Mouse (Mus musculus): ENCODE data around the gene Fhdc1. TPM values are rescaled to one million over a fixed set of nuclear protein-coding genes. Genes with fewer than 3 reads are reported as not detected.

The Fhdc1 gene
- 1 to 10 TPM; 3.6 to 4.6 TPM for total RNA-seq (2021)
- long read RNA-seq, experiment 1, full-length matches to known transcripts: 2 of 4 reads
- long read RNA-seq, experiment 1, partial matches to known transcripts: 0 of 4 reads
- long read RNA-seq, experiment 1, other reads (novel, unspliced or antisense): 2 of 4 reads
- long read RNA-seq, experiment 2, full-length matches to known transcripts: 2 of 3 reads
- long read RNA-seq, experiment 2, partial matches to known transcripts: 0 of 3 reads
- long read RNA-seq, experiment 2, other reads (novel, unspliced or antisense): 1 of 3 reads

DNA sequence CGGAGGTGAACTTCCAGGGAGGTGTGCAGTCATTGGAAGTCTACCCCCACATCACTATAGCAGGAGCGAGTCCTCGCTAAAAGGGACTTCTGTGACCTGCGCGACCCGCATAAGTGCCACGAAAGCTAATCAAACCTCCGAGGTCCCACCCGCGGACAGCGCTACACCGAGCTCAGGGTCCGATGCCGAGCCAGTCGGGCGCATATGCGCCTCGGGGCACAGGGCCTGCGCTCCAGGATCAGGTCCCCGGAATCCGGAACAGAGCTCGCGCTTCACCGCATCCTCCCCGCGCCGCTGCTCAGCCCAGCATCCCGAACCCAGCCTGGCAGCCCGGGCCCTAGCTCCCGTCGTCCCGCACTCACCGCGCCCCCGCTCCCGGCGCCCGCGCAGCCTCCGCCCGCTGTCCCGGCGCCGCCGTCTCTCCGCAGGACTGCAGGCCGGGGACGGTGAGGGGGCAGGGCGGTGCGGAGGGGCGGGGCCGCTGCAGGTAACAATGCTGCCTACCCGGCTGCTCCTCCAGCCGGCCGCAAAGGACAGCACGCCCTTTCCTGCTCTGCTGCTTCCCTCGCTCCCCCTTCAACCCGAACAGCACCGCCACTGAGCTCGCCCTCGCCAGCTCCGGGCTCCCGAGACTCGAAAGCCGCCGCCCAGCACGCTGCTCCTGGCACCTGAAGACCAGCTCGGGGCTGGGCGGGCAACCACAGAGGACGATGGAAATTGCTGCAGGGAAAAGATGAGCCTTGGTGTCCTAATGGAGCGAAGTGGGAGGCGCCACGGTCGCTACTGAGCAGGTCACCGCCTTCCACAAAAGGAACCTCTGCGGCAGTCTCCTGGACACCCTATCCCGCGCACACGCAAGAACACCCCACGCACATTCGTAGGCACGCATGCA lies at the start of gene Fhdc1:
Gene Fhdc1, minus strand, starts transcription at position 424 of the 892 bp plus-strand sequence.
- peak; percentile 47 to 61 for DNase-seq (ENCODE audit: low spot score in 2 of 2)

DNA sequence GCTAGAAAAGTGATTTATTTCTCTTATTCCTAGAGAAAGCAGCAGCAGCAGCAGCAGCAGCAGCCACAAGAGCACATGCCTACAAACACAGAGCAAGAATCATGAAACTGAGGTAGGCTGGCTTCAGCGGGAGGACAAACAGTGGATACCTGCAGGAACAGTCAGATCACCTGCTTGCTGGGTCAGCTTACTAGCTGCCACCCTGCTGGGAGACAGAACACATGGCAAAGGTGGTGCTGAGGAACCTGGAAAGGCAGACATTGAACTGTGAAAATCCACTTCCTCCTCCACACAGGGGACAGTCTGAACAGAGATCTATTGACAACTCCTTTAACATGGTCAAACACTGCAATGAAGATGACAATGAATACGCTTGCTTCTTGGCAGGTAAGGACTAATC lies 48.8 kb upstream of the Fhdc1 start:
- no peak for DNase-seq (ENCODE audit: low spot score in 2 of 2)

- DNase-seq (ENCODE audit: low spot score in 2 of 2): no peak
Measured at GRCm38 (mm10) chr3:84524952-84525351, 44.7 kb upstream of the Fhdc1 start.

- DNase-seq (ENCODE audit: low spot score in 2 of 2): no peak
Measured at GRCm38 (mm10) chr3:84516163-84516562, 35.9 kb upstream of the Fhdc1 start.

DNA sequence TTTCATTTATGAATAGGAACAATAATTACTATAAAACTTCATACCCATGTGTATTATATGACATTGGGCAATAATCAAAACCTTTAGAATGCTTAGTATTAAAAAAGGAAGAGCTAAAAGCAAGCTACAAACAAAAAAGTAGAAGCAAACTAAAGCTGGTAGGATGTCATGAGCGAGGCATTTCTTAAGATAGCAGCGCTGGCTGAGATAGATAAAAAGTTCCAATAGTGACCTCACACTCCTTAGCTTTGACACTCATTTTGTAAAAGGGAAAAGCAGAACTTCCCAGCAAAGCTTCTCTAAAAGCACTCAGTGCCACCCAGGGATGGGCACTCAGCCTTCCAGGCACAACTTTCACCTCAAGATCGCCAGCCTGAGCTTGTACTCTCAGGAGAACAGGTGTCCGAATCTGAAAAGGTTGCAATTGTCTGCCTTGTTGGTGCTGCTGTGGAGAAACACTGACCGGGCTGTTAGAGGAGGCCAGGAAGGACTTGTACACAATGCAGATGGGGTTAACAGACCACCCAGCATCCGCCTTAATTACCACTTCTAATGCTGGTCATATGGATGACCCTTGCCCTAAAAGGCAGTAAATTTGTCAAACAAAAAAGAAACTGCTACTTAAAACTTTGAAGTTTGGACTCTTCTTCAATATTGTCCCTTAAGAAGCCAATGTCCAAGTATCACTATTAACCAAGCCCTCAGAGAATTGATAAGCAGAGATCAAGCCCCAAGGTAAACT lies 32.7 kb upstream of the Fhdc1 start:
- no peak for DNase-seq (ENCODE audit: low spot score in 2 of 2)

- no peak for DNase-seq (ENCODE audit: low spot score in 2 of 2)
Measured at GRCm38 (mm10) chr3:84505193-84505592, 25.0 kb upstream of the Fhdc1 start.

DNA sequence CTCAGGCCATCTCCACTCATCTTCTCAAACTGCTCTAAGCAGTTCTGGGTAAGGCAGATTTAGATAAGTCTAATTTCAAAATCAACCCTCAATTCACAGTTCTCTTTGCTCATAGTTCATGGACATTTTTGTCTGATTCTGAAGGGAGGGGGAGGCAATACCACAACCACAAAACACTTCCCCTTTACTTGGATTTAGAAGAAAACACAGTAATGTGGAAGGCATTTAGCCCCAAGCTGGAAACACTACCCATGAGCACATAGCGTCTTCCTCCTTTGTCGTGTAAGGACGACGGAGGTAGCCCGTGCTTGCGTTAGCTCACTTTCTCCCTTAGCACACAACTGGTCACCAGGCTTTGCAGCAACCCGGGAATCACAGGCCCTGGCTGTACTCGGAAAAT lies 24.1 kb upstream of the Fhdc1 start:
- DNase-seq (ENCODE audit: low spot score in 2 of 2): no peak

DNA sequence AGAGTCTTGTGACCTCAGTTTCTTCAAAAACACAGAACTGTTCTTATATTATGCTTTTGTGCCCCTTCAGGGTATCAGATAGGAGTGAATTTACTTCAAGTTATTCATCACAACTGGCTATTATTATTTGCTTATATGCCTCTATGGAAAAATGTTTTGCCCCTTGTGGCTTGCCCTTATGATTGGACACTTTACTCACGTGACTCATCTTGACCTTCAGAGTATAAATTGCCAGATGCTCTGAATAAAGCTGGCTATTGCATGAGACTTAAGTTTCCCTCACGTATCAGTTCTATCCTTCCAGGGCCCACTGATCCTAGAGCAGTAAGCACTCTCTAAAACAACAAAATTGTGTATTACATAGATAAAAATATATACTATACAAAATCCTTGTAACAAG lies 21.9 kb upstream of the Fhdc1 start:
- no peak for DNase-seq (ENCODE audit: low spot score in 2 of 2)

GRCm38 (mm10) chr3:84500491-84500890 lies 20.3 kb upstream of the Fhdc1 start:
- no peak for DNase-seq (ENCODE audit: low spot score in 2 of 2)

- DNase-seq (ENCODE audit: low spot score in 2 of 2): no peak
Measured at GRCm38 (mm10) chr3:84497718-84498117, 17.5 kb upstream of the Fhdc1 start.

DNA sequence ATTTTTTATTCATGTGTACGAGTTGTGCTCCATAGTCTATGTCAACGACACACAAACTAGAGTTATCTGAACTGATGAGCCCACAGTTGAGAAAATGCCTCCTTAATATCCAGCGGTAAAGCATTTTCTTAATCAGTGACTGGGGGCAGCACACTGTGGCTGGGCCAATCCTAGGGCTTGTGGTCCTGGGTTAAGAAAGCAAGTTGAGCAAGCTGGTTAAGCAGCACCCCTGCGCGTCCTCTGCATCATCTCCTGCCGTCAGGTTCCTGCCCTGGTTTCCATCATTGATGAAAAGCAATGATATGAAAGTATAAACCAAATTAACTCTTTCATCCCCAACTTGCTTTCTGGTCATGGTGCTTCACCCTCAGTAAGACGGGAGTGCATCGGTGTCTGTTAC lies 12.4 kb upstream of the Fhdc1 start:
- DNase-seq (ENCODE audit: low spot score in 2 of 2): no peak

DNA sequence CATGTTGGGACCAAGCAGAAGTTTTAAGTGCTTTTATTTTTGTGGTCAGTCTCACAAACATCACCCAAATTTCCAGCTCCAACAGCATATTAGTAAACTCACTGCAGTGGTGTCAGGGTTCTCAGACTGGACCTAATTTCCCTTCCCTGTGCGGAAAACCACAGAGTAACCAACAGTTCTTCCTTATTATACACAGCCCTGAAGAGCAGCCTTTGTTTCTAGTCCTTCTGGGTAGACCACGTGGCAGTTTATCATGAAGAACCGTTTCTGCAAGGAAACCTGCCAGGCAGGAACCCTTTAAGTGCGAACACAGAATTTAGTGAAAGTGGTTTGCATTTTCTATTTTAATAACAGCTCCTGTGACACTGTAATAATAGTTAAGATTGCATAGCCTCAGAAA lies 11.9 kb upstream of the Fhdc1 start:
- DNase-seq (ENCODE audit: low spot score in 2 of 2): no peak

DNA sequence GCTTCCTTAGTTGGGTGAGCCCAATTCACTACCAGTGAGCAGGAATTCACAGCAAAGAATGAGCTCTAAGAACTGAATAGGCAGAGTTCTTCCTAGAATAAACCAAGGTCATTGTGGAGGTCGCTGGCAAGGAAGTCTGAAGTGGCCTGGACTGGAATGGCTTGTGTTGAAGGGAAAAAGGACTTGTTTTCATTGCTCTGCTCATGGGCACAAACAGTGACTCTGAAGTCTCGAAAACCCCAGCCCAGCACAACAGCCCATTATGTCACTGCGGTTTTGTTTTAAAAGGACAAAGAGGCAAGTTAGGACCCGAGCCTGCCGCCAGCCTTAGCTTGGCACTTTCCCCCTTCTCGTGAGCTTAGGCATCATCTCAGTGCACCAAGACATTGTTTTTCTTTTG lies 8.5 kb upstream of the Fhdc1 start:
- no peak for DNase-seq (ENCODE audit: low spot score in 2 of 2)

DNA sequence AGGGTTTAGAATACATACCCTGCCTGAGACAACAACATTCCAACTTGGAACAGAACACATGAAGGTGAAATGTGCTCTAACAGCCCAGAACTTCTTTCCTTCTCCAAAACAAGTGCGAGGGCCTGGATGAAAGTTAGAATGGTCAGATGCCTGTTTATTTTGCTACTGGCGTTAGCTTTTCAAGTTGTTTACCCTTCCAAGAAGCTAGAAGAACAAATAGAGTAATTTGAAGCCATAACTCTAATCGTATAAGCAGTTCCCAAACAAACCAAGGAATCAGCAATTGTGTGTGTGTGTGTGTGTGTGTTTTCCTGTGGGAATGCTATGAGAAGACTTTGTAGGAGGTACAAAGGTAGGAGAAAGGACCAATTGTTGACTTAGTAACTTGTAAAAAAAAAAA lies 4.7 kb upstream of the Fhdc1 start:
- DNase-seq (ENCODE audit: low spot score in 2 of 2): no peak

- DNase-seq (ENCODE audit: low spot score in 2 of 2): no peak
Measured at GRCm38 (mm10) chr3:84484333-84484732, 4.1 kb upstream of the Fhdc1 start.

- DNase-seq (ENCODE audit: low spot score in 2 of 2): peak in 1 of 2 experiments; percentile 38
Measured at GRCm38 (mm10) chr3:84482121-84482520, 1.9 kb upstream of the Fhdc1 start.

- DNase-seq (ENCODE audit: low spot score in 2 of 2): peak in 1 of 2 experiments; percentile 30
Measured at GRCm38 (mm10) chr3:84481104-84481503, 875 bp upstream of the Fhdc1 start.

- DNase-seq (ENCODE audit: low spot score in 2 of 2): peak; percentile 56 to 58
Measured at GRCm38 (mm10) chr3:84479293-84480005, 780 bp downstream of the Fhdc1 start.

DNA sequence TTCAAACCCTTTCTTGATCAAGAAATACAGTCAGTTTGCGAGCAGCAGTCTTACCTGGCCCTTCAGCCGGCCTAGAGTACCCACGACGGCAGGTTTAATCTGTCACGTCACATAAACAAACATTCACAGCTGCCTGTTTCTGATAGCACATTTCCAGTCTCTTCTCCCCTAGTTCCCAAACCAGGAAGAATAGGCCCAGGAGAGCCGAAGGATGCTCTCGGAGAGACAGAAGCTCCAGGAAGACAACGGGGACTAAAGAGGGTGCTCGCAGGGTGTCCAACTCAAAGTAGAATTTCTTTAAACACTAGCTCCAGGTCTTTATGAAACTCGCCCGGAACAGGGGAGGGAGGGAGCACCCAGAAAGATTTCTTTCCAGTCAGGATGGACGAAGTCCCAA lies 1.3 kb downstream of the Fhdc1 start:
- DNase-seq (ENCODE audit: low spot score in 2 of 2): no peak

DNA sequence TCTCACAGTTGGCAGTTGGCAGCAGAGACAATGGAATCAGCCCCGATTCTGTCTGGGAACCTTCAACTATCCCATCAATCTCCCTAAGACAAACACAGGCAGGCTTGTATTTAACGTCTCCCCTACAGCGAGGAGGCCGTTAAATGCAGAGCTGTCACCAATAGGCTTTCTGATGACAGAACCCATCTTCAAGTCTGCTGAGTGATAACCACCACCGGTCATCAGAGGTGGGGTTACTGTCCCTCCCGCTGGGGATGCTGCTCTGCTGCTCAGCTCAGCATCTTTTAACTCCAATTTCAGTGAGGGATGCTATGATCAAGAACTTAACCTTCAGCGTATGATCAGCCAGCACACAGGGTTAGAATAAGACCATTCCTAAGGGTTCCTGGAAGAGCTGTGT lies 2.0 kb downstream of the Fhdc1 start:
- no peak for DNase-seq (ENCODE audit: low spot score in 2 of 2)

DNA sequence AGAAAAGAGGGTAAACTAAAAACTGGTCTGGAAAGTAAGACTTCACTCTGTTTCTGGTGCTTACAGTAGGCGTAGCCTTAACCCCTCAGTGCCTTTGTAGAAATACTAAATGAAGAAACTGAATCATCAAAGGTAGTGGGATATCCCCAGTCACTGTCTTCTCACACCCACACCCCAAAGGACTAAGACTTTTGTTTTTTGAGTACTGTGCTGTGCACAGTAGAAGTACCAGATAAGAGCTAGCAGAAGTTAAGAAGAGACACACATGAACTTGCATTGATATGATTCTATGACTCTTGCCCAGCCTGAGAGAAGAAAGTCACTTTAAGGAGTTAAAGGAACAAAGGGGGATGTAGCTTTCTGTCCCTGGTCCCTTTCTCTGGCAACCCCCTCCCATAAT lies 2.7 kb downstream of the Fhdc1 start:
- DNase-seq (ENCODE audit: low spot score in 2 of 2): no peak
